Mouse (Mus musculus): ENCODE measurements at regions not wholly inside any gene's neighbourhood (a gene's known extent, or its start where the extent isn't known, plus 50 kb on each side); places are given as distances from the start of the nearest gene placed in this dataset.

GRCm38 (mm10) chr8:79554311-79554710, 85.1 kb upstream of the Otud4 start:
- TF ChIP-seq POLR2A (IDR thresholded peaks at IDR 0.05; ENCODE audit: control insufficient read depth, low read depth, low read length) (no peak), CTCF (IDR thresholded peaks at IDR 0.05; ENCODE audit: control insufficient read depth, insufficient read depth, insufficient replicate concordance, low read depth, low read length) (no peak)
